Mouse (Mus musculus) embryo, embryonic 11 days (tissue): ENCODE data around the gene Lgi1.

Experiments used
- DNase-seq: peaks from one replicate; pipeline ENCODE4 v3.0.0-alpha.2; 2015

The Lgi1 gene

GRCm38 (mm10) chr19:38263829-38264504 lies 369 bp upstream of the Lgi1 start:
- peak; percentile 48 for DNase-seq

DNA sequence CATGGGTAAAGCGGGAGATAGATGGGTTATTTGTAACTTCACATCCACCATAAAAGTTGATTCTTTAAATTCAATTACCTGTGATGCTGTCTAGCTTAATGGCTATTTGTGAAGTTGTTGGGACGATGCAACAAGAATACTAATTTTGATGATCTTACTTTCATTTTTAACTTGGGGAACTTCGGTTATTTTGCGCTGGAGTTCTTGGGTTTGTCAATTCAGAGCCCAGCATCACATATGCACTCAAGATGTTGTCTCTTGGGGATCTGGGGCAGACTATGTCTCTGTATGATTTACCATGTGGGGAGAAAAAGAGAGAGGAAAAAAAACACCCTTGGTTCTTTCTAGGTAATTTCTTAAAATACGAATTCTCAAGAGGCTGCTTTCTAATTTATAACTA lies 1.4 kb downstream of the Lgi1 start:
- peak; percentile 7 for DNase-seq

DNA sequence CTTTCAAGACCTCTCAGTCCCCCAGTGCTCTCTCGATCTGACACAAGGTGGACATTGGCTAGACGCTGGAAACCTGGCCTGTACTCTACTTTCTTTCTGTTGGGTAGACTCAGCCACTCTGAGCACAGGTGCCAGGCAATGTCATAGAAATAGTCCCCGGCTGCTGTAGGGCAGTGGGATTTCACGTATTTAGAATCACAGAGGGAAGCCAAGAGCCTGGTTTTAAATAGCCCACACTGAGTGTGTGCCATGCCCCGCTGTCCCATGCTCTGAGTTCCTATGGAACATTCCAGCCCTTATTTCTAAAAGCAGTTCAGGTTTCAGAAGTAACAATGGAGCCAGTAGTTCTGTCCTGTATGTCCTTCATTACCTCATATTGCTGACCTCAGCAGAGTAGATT lies 3.1 kb downstream of the Lgi1 start:
- DNase-seq, result no peak

GRCm38 (mm10) chr19:38271071-38271470 lies 6.7 kb downstream of the Lgi1 start:
- no peak for DNase-seq

- no peak for DNase-seq
Measured at GRCm38 (mm10) chr19:38273820-38274219, 9.5 kb downstream of the Lgi1 start.

GRCm38 (mm10) chr19:38274747-38275421 lies 10.5 kb downstream of the Lgi1 start:
- DNase-seq, result no peak

- DNase-seq, result no peak
Measured at GRCm38 (mm10) chr19:38276226-38276625, 11.9 kb downstream of the Lgi1 start.

GRCm38 (mm10) chr19:38280242-38280641 lies 15.9 kb downstream of the Lgi1 start:
- no peak for DNase-seq

DNA sequence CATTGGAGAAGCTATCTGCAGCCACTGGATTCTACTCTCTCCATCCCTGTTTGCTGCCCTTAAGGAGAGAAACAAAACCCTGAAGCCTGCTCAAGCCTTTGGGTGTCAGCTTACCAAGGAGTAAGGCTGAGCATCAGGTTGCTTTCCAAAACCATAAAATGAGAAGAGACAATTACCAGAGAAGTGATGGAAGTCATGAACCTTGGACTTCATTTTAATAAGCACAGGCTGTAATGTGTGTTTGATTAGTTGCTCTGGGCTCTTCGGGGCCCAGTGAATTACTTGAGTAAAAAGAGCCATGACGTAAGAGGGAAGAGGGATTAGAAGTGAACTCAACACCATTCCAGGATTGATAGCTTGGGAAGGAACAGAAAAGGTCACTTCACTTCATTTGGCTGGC lies 18.1 kb downstream of the Lgi1 start:
- DNase-seq, result peak; percentile 31

DNA sequence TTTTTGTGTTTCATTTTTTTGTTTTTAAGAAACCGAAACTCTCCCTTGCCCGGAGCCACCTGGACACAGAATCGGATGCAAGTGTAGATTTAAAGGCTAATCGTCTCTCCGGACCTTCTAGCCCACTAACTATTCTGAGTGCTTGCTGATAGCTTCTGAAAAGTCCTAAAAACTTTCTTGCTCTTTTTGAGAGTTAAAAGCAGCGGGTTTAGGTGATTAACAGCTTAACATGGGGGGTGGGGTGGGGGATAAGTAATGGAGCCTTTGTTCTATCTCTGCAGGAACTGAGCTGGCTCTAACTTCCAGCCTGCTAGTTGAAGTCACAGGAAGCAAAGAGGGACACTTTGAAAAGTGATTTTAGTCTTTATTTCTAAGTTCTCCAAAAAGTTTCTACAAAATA lies 24.2 kb downstream of the Lgi1 start:
- DNase-seq, result no peak

- no peak for DNase-seq
Measured at GRCm38 (mm10) chr19:38291432-38291831, 27.1 kb downstream of the Lgi1 start.

- peak; percentile 74 for DNase-seq
Measured at GRCm38 (mm10) chr19:38298018-38298626, 33.8 kb downstream of the Lgi1 start.

DNA sequence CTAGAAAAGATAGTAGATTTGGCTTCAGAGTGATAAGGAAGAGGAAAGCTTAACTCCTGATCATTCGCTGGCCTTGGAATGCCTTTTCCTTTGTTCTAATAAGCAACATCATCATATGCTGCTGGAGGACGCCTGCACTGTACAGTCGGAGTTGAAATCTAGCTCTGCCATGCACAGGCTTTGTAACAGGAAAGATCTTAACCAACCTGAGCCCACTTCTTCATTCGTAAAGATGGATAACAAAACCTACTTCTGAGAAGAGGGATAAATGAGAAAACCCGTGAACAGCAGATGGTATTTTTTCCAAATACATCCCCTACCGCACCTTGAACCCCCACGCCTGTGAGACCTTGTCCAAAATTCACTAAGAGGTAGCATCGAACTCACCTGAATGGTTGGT lies 43.8 kb downstream of the Lgi1 start:
- DNase-seq, result no peak

DNA sequence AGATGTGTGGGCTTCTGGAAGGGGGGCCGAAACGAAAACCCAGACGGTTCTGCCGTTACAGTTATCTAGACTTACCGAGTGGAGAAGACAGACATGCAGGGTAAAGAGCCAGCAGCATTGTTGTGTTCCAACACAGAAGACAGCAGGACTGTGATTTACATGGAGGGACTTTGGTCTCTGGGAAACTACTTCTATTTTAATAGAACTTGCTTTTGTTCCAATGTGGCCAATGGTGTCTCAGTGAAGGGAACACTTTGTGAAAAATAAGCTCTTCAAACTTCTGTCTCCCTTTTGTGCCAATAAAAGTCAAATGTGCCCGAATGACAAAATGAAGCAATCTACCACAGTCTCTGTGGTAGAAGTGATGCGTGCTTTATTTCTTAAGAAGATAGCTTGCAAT lies 50.8 kb downstream of the Lgi1 start:
- no peak for DNase-seq

GRCm38 (mm10) chr19:38316602-38317313 lies 52.4 kb downstream of the Lgi1 start:
- DNase-seq, result no peak

GRCm38 (mm10) chr19:38318308-38318707 lies 54.0 kb downstream of the Lgi1 start:
- no peak for DNase-seq

DNA sequence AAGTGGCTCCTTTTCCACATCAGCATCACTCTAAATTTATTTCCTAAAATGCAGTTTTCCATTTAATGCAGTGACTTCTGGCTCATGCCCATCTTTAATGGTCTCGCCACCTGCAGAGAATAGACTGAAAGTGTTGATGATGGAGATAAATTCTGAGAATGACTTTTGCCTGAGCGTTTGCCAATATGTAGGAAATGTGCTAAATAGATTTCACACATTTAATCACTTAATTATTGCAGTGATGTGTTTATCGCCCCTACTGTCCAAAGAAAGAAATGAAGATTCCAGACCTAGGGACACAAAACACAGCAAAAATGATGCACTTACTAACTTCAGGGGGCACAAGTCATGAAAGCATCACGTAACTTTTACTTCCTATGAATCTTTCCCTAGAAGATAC lies 54.8 kb downstream of the Lgi1 start:
- DNase-seq, result no peak

- DNase-seq, result no peak
Measured at GRCm38 (mm10) chr19:38320651-38321188, 56.4 kb downstream of the Lgi1 start.

DNA sequence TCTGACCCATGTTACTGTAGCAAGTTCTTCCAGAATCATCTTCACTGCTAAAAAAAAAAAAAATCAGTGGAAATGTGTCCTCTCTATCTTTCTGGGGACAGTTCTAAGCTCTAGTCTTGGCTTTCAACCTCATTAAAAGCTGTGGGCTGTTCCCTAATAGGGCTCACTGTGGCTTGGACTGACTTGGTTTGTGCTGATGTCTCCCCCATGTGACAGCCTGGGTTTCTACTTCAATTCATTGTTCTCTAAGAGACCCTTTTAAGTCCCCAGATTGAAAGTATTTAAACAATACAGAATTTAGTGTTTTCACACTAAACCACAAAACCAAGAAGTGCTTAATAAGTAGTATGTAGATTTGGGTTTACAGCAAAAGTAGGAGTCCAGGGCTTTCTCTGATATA lies 59.4 kb downstream of the Lgi1 start:
- DNase-seq, result peak; percentile 15

- peak; percentile 64 for DNase-seq
Measured at GRCm38 (mm10) chr19:38324147-38325028, 60.1 kb downstream of the Lgi1 start.

DNA sequence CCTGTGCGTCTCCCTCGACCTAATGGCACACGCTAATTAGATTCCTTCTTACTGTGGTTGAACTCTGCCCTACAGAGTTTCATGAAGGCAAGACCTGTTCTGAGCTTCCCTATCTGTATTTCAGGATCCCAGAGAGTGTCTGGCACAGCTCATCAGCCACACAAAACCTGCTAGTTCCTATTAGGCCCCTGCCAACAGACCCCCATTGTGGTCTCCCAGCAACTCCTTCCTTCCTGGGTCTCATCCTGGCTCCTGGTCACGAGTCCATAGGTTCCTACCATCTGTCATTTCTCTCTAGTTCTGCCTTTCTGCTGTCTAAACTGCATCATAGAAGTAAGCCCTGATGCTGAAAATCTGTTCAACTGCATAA lies 60.7 kb downstream of the Lgi1 start:
- no peak for DNase-seq

DNA sequence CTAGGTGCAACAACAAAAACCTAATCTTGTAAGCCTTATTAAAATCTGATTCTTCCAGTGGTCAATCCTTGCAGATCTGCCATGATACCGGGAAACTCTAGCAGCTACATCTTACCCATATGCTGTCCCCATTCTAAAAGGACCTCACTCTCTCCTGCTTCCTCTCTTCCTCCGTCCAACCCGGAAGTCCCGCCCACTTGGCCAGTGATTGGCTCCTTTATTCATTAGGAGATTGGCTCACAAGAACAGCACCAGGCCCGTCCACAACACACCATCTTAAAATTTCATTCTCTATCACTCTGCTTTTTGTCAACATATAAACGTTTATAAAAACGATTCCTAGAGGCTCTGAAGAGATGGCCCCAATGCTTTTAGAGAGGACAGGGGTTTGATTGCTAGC lies 61.5 kb downstream of the Lgi1 start:
- no peak for DNase-seq
